Mouse (Mus musculus) spleen, adult 12 weeks (tissue): ENCODE data around the gene Lrba.

Experiments
- DNase-seq: peaks from one replicate; pipeline ENCODE4 v3.0.0; 2022; ENCODE audit warnings: low spot score

The Lrba gene

DNA sequence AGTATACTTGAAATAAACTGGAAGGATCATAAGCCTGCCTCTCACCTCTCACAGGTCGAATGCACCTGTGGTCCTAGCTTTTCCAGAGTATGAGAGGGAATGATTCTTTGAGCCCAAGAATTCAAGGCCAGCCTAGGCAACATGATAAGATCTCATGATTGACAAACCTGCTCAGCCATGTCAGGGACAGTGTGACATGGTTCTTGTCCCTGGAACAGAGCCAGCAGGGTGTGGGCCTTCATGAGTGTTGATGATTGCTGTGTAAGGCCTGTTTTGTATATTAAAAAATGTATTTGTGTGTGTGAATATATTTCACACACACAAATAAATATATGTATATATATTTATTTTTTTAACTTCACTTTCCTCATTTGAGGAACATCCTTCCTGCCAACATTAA, 29.3 kb downstream of the Lrba start:
- DNase-seq = no peak

DNA sequence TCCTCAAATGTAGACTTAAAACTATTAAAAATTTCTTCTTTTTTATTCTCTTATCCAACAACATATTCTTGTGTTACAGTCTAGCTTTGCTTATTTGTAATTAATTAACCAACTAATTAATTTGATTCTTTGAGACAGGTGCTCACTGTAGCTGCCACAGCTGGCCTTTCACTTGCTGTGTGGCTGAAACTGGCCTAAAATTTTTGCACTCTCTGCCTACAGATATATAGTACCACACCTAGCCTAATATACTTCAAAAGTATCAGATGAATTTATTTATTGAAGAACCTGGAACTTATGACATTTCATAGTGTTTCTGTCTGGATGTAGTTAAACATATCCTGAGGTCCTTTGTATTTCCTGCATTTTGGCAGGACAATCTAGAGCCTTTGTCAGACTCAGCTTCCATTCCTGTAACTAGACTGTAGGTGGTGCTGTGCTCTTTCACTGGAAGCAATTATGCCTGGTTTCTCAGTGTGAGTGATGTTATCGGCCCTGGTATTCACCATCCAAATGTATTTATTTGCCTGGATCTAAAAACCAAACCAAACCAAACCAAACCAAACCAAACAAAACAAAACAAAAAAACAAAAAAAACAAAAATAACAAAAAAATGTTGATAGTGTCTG, 43.7 kb downstream of the Lrba start:
- DNase-seq = no peak

DNA sequence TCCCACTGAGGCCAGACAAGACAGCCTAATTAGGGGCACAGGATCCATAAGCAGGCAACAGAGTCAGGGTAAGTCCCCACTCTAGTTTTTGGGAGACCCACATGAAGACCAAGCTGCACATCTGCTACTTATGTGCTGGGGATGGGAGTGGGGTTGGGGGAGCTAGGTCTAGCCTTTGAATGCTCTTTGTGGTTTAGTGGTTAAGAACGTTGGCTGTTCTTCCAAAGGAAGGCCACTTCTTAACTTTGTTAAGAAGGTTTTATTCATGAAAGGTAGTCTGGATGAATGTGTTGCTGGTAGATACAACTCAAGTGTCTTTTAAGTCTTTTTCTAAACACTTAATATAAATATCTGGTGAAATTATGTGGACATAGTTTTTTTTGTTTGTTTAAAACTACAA, 51.2 kb downstream of the Lrba start:
- no peak for DNase-seq

DNA sequence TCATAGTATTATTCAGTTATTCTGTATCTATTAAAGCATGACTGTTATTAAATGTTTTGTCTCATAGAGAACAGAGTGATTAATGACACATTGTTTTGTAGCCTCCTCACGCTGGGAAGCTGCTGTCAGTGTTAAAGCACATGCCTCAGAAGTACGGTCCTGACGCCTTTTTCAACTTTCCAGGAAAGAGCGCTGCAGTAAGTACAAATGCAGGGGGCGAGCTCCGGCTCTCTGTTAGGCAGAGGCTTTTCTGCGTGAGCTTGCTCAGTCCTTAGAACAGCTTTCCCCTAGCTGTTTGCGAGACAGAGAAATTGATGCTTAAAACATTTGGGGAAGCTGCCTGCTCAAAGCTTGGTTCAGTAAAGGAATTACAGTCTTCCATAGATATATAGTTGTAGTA, 66.8 kb downstream of the Lrba start:
- DNase-seq = no peak

DNA sequence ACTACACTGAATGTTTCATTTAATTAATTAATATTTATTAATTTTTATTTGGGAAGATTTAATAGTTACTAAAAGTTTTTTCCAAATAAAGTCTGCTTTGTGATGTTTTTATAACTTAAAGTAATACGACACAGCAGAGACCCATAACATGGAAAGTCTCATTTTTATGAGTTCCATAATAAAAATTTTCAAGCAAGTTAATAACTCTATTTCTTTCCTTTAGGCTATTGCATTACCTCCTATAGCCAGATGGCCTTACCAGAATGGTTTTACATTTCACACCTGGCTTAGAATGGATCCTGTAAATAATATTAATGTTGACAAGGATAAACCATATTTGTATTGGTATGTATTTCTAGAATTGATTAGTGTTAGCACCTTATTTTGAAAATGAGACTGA, 70.4 kb downstream of the Lrba start:
- DNase-seq = no peak

DNA sequence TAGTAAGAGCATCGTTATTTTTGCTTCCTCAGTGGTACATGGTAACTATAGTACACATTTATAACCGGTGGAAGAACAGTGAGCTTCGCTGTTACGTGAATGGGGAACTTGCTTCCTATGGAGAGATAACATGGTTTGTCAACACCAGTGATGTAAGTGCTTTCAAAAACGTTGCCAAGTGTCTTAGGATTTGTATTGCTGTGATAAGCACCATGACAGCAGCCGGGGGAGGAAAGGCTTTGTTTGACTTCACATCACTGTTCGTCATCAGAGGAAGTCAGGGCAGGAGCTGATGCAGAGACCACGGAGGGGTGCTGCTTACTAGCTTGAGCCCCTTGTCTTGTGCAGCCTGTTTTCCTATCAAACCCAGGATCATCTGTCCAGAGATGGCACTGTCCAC, 71.7 kb downstream of the Lrba start:
- no peak for DNase-seq

DNA sequence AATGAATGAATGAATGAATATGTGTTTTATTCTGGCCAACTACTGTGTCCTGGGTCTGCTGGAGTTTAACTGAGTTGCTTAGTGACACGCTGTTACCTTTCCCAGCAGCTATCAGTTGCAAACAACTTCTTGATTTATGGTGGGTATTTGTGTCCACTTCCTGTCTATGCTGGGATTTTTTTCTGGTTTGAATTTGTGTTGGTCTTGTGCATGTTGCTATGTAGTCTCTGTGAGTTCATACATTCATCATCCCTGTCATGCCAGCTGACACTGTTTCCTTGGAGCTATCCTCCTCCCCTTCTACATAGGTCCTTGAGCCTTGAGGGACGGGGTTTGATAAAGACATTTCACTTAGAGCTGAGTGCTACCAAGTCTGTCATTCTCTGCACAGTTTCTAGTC, 84.4 kb downstream of the Lrba start:
- DNase-seq = no peak

DNA sequence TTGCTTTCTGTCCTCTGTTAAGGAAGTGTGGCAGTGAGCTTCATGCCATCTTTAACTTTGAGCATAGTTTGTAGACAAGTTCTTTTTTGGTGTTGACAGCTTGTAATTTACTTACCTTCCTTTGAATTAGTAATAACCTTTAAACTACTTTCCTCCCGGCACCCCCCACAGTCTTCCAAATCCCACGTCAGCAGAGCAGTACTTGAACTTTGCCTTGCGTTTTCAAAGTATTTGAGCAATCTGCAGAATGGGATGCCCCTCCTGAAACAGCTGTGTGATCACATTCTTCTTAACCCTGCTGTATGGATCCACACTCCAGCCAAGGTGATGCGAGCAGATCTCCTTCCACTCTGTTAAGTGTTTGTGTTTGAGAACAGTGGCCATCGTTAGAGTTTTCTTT, 85.7 kb downstream of the Lrba start:
- no peak for DNase-seq

DNA sequence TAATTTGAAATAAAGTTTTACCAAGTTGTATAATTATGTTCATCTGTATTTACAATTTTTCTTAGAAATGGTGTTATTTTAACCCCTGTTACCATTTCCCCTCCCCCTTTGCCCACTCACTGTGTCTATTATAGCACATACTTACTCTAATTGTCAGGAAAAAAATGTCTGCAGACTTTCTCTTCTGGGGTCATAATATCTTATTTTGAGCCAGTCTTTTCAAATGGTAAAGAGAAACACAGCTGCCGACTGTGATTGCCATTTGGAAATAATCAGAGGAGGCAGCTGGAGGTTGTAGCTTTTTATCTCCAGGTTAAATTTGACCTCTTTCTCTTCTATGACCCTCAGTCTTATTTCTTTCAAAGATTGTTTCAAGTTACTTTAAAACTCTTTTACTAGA, 86.9 kb downstream of the Lrba start:
- no peak for DNase-seq

DNA sequence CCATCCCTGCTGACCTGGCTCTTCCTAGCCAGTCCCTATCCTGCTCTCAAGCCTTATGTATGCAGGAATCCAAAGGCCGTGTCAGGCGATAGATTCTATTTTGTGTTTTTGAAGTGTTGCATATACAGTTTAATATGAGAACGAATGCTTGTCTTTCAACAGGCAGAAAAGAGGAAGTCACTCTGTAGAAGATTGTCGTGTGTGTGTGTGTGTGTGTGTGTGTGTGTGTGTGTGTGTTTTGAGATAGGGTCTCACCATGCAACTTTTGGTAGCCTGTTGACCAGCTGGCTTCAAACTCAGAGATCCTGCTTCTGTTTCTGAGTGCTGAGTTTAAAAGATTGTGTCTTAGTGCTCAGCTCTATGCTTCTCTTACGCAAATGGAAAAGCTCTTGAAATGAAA, 93.2 kb downstream of the Lrba start:
- DNase-seq = no peak

DNA sequence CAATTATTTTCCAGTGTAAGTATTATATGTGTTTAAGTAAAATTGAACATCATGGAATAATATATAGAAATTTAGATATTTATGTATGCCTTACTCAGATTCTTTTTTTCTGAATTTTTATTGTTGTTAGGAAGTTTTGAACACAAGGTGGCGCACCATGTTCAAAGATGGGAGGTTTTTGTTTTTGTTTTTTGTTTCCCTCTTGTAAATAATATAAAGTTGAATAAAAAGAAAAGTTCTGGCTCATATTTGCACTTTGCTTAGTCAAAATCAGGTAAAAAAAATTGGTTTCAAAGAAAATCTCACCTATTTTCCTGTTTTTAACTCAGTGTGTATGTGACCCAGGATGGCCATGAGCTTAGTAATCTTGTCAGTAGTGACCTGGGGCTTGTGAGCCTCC, 104.1 kb downstream of the Lrba start:
- DNase-seq = no peak

DNA sequence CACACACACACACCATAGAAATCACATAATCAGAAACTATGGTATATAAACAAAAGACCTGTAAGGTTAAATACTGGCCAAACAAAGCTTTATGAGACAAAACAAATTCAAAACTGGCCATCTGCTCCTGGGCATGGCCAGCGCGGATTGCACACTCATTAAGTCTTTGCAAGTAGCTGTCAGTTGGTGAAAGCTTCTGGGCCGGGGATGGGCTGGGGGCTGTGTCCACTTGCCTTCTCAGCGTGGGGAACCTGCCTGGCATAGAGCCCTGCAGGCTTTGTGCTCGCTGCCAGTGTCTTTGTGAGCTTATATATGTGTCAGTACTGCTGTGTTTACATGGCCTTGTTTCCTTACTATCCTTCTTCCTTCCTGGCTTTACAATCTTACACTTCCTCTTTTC, 118.8 kb downstream of the Lrba start:
- DNase-seq = no peak

DNA sequence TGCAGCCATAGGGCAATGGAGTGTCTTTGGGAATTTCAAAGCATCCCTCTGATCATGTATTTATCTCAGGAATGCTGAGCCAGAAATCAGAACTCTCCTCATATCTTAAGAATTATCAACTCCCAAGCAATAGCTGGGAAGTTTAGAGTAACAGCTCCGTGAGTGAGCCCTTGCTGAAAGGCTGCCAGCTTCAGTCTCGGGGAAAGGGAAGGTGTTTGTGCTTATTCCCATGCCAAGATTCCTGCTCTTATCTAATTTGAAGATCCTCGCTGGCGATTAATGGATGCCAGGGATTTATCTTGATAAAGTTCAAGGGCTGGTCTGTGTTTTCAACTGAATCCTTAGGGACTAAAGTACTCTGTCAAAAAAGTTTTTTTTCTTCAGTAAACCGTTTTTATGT, 138.0 kb downstream of the Lrba start:
- no peak for DNase-seq

DNA sequence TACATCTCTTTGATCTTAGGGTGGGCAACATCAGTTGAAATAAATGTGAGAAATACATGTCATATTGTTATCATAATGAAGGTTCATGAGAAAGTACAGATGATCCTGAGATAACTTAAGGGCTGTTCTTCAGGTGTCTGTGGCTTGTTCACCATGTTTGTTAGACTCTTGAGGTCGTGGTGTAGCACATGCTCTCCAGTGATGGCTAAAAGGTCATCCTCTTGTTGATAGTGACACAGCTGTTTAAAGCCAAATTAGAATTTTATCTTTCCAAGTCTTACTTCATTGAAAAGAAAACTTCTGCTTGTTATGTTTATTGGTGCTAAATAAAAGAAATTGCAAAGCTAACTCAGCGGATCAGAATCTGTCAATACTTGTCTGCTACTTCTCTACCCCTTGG, 147.0 kb downstream of the Lrba start:
- DNase-seq = no peak

DNA sequence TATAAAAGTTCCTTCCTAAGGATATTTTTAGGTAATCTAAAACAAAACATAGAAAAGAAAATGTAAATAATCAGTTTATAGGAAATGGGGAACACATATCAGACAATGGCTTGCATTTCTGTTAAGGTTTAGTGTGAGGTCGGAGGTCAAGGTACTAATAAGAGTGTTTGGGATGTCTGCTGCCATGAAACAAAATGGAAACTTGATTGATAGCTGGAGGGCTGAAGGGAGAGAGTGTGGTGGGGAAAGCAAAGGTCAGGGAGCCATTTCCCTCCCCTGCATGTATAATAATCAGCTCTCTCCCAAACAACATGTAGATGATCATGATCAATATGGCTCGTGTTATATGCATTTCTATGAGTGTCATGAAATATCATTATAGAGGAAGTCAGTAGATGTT, 150.8 kb downstream of the Lrba start:
- no peak for DNase-seq

DNA sequence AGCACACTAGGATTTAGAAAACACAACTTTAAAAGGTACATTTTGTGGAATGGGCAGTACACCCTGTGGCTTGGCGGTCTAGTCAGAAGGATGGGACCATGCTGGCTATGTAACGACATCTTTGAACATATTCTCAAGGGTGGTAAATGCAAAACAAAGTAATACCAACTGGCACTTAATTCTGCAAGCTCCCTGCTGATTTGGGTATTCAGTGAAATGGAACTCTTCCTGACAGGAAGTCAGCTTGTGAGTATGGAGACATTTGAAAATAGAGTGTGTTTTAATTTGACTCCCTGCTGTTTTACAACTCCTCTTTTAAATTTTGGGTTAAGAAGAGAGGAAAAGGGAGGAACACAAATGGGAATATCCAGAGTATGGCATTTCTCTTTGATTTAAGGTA, 158.1 kb downstream of the Lrba start:
- no peak for DNase-seq

DNA sequence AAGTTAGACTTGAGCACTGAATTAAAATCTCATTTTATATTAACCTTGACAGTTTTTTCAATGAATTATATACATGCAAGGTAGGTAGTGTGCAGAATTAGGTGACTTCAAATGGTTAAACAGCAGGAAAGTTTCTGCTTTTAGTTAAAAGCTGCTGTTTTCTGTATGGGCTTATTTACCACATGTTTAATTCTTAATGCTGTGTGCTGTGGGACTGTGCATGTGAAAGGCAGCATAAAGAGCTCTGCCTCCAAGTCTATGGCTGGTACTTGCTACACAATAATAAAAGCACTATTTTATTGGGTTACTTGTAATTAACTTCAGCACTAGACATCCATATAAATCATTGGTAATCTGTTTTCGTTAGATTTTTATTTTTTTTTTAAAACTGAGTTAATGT, 160.6 kb downstream of the Lrba start:
- no peak for DNase-seq

DNA sequence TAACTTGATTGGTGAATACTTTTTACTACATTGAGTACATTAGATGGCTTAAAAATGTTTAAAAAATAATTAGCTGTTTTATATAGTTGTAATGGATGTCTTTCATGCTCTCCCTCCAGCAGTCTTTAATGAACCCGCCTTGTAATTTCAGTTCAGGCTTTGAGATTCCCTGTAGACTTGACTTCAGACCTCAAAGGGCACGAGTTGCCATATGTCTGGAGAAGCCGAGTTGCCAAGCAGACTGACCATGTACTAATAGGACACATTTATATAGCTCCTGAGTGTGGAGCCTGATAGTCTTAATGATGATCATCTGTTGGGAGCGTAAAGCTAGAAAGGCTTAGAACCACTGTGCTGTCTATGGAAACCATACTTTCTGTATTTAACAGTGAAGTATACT, 161.8 kb downstream of the Lrba start:
- DNase-seq = no peak

DNA sequence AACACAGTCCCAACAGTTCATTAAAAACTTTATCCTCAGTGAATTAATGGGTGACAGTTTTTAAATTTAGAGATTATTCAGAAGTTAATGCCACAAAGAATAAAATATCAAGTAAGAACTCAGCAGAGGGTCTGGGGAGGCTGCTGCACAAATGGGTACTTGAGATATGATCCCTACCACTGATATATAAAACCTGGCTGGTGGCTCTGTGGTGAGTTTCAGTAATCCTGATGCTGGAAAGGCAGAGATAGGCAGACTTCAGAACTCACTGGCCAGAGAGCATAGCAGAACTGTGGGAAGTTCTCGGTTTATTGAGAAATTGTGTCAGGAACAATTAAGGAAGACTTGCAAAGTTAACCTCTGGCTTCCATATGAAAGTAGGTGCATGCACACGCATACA, 199.3 kb downstream of the Lrba start:
- no peak for DNase-seq

DNA sequence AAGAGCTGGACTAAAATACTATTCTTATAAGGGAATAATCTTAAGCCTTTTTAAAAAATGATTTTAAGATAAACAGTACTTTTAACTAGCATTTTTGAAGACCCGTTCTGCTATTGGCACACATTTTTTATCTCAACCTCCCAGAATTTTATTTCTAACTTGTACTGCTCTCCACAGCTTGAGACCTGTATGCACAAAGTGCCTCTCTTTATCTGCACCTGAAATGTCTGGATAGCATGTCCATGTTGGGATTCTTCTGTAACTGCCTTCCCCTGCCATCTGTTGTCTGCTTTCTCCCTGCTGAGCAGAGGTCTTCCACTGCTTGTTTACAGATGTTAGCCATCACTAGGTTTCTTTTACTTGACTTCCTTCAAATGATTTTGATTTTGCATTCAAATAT, 202.3 kb downstream of the Lrba start:
- no peak for DNase-seq

DNA sequence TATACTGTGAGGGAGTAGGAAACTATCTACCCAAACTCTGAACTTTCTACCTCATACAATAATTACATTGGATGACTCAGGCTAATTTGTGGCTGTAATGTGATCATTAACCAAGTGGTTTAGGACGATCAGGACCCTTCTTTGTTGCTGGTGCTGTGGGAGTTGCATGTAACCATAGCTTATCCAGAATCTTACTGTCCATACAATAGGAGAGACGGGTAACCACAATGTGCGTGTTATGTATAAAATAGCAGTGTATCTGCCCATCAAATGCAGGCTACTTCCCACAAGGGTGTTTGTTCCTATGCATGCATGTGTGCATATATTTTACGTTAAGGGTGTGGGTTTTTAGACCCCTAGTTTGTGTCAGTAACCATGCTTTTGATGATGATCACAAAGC, 219.0 kb downstream of the Lrba start:
- no peak for DNase-seq

DNA sequence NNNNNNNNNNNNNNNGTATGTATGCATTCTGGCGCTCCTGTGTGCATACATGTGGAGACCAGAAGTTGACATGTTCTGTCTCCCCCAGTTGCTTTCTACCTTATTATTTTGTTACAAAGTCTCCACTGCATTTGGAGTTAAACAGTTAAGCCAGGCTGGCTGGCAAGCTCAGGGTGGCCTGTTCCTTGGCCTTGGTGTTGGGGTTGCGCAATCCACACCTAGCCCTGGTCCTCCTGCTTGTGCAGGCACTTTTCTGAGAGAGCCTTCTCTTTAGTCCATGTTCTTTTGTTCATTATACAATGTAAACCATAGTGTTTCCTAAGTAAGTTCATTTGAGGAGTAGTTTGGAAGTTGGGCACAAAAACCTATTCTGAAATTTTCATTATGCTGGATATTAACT, 226.7 kb downstream of the Lrba start:
- no peak for DNase-seq

DNA sequence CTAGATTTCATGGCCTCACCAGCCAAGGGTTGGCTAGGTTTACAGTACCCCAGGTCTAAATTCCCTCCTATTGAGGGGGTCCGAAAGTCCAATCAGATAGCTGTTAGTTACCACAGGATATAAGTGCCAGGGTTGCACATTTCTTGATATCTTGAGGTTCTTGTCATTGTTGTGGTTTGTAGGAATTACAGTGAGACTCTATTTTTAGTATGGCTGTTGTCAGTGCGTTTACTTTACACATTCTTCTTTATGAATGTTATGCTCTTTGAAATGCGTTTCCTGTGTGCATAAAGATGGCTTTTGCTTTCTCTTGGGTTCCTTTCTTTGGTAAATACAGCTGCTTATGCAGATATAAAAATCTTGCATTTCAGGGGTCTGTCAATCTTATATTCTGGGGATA, 237.1 kb downstream of the Lrba start:
- no peak for DNase-seq

DNA sequence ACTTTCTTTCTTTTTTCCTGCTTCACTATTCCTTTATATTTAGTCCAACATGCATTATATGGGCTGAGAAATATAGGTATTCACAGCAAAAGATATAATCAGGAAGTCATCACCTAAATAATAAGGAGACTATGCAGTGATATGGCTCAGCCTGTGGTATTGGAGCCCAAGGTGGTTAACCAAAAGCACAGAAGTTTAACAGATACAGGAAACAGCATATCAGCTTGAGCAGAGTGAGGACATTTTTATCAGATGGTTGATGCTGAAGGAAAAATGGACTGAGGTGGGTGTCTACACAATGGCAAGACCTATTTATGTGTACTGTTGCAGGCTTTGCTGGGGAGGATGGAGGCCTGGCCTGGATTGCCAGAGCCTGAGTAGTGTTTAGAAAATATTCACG, 265.5 kb downstream of the Lrba start:
- DNase-seq = no peak

DNA sequence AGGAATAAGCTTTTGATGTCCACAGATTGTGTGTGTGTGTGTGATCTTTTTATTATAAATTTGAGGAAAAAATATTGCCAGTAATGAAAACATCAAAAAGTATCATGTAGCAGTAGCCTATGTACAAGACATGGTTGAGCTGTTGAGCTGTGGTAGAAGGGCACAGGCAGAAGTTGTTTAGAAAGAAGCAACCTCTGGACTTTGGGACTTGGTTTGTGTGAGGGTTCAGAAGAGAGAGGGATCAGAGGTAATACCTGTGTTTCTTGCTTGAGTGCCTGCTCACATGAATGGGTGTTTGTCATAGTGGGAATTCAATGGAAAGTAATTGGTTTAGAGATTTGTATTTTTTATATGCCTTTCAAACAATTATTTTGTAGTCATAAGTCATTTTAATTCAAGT, 276.1 kb downstream of the Lrba start:
- DNase-seq = no peak
